Mouse (Mus musculus) liver, postnatal 0 days (tissue): ENCODE measurements at regions not wholly inside any gene's neighbourhood (a gene's known extent, or its start where the extent isn't known, plus 50 kb on each side); places are given as distances from the start of the nearest gene placed in this dataset.

Experiments used
- ATAC-seq: fragments of 200-750 bp; cut with Nextera tagmentation; 2 replicates; pipeline ENCODE4 v1.8.0; 2017; ENCODE audit warnings: mild to moderate bottlenecking, moderate library complexity
- DNase-seq: peaks from one replicate; pipeline ENCODE4 v3.0.0-alpha.2; 2016
- H3K27ac ChIP-seq: fragments of 300-500 bp; sonication (generic); 2 replicates; pipeline ENCODE4 v1.5.1; 2014; ENCODE audit warnings: antibody characterized with exemption, moderate library complexity, mild to moderate bottlenecking, low read depth
- H3K27me3 ChIP-seq: fragments of 300-500 bp; sonication (generic); 2 replicates; pipeline ENCODE4 v1.6.1; 2014; ENCODE audit warnings: low read length, control low read depth, mixed read lengths; ENCODE audit not compliant: insufficient read depth
- H3K36me3 ChIP-seq: fragments of 300-500 bp; sonication (generic); replicated peaks from 2 replicates; pipeline ENCODE4 v1.6.1; 2014; ENCODE audit warnings: mild to moderate bottlenecking, control low read depth, low read length, moderate library complexity, mixed read lengths; ENCODE audit not compliant: insufficient read depth
- H3K4me1 ChIP-seq: fragments of 300-500 bp; sonication (generic); 2 replicates; pipeline ENCODE4 v1.6.1; 2014; ENCODE audit warnings: antibody characterized with exemption, mild to moderate bottlenecking, control low read depth; ENCODE audit not compliant: insufficient read depth
- H3K4me2 ChIP-seq: fragments of 300-500 bp; sonication (generic); 2 replicates; pipeline ENCODE4 v1.6.1; 2014; ENCODE audit warnings: low read depth, mild to moderate bottlenecking, low read length, moderate library complexity, mixed read lengths
- H3K4me3 ChIP-seq: fragments of 300-500 bp; sonication (generic); 2 replicates; pipeline ENCODE4 v1.5.1; 2014; ENCODE audit warnings: low read depth, low read length
- H3K9ac ChIP-seq: fragments of 300-500 bp; sonication (generic); replicated peaks from 2 replicates; pipeline ENCODE4 v1.6.1; 2014; ENCODE audit warnings: mild to moderate bottlenecking, moderate library complexity
- H3K9me3 ChIP-seq: fragments of 300-500 bp; sonication (generic); 2 replicates; pipeline ENCODE4 v1.6.1; 2016; ENCODE audit warnings: mild to moderate bottlenecking, control low read depth, low read length, mixed read lengths
- CTCF ChIP-seq: sonication (generic); IDR thresholded peaks from 2 replicates; pipeline ENCODE4 v1.5.1; 2016; ENCODE audit warnings: antibody characterized with exemption, low read depth
- EP300 ChIP-seq: IDR thresholded peaks from 2 replicates; pipeline ENCODE4 v1.6.1; 2016; ENCODE audit warnings: antibody characterized with exemption, low read depth, mild to moderate bottlenecking
- WGBS: fragments of 180-500 bp; shearing (Covaris S2); extraction: QIAGEN DNeasy Blood & Tissue Kit; methylation state at CpG from one replicate; pipeline ENCODE4 v1.1.7; 2014; ENCODE audit not compliant: insufficient replicate concordance; 5-methylcytosine and 5-hydroxymethylcytosine counted together

- Histone ChIP-seq H3K4me3 (no peak overlapping the region), H3K4me1 (no peaks in the 10 kb centered on the region), H3K4me2 (no peak overlapping the region), H3K27ac (no peak overlapping the region), H3K36me3 (no peaks in the 10 kb centered on the region), H3K9ac (no peak overlapping the region), H3K9me3 (no peaks in the 10 kb centered on the region), H3K27me3 (no peaks in the 10 kb centered on the region)
- DNase-seq (no peak), ATAC-seq (no peak)
- no peak for TF ChIP-seq EP300
- no peak for TF ChIP-seq CTCF
- WGBS = 64% methylated on average over 2 of the region's 2 CpGs
Observed at GRCm38 (mm10) chr7:58460939-58461338, 195.0 kb upstream of the Atp10a start.

GRCm38 (mm10) chr7:58473150-58473549, 182.8 kb upstream of the Atp10a start:
- Histone ChIP-seq H3K36me3 (no peaks in the 10 kb centered on the region), H3K4me1 (no peaks in the 10 kb centered on the region), H3K4me3 (no peak overlapping the region), H3K9me3 (no peaks in the 10 kb centered on the region), H3K4me2 (no peak overlapping the region), H3K27me3 (no peaks in the 10 kb centered on the region), H3K27ac (no peak overlapping the region), H3K9ac (no peak overlapping the region)
- 50% methylated on average over 3 of the region's 3 CpGs for WGBS
- DNase-seq (no peak), ATAC-seq (no peak)
- TF ChIP-seq EP300 = no peak

GRCm38 (mm10) chr7:58475139-58475538, 180.8 kb upstream of the Atp10a start:
- ATAC-seq (no peak), DNase-seq (no peak)
- Histone ChIP-seq H3K36me3 (no peaks in the 10 kb centered on the region), H3K9ac (no peak overlapping the region), H3K4me1 (no peaks in the 10 kb centered on the region), H3K27me3 (no peaks in the 10 kb centered on the region), H3K4me2 (no peak overlapping the region), H3K4me3 (no peak overlapping the region), H3K9me3 (no peaks in the 10 kb centered on the region), H3K27ac (no peak overlapping the region)
- TF ChIP-seq CTCF = no peak
- no peak for TF ChIP-seq EP300
- 52% methylated on average over 2 of the region's 2 CpGs for WGBS

GRCm38 (mm10) chr7:58488250-58488649, 167.7 kb upstream of the Atp10a start:
- Histone ChIP-seq H3K4me3 (no peak overlapping the region), H3K4me1 (no peaks in the 10 kb centered on the region), H3K9ac (no peak overlapping the region), H3K36me3 (no peaks in the 10 kb centered on the region), H3K4me2 (no peak overlapping the region), H3K27me3 (no peaks in the 10 kb centered on the region), H3K9me3 (no peaks in the 10 kb centered on the region), H3K27ac (no peak overlapping the region)
- 64% methylated on average over 2 of the region's 2 CpGs for WGBS
- DNase-seq = no peak
- no peak for ATAC-seq
- TF ChIP-seq CTCF = no peak
- no peak for TF ChIP-seq EP300
